Mouse (Mus musculus) Muller cell, postnatal 12 days (primary cell): ENCODE measurements around the gene Pex14.
A peak's percentile ranks its signal among the peaks of the same experiment; 100 is the strongest.
"Not testable (repeated sequence)": the region's sequence is repeated elsewhere in the genome, so short reads cannot be mapped to it uniquely, and the experiment has no call there.

ENCODE experiments used
- DNase-seq: peaks from one replicate; pipeline ENCODE4 v3.0.0-alpha.2; 2015; ENCODE audit errors: inconsistent ontology term

Pex14 gene

DNA sequence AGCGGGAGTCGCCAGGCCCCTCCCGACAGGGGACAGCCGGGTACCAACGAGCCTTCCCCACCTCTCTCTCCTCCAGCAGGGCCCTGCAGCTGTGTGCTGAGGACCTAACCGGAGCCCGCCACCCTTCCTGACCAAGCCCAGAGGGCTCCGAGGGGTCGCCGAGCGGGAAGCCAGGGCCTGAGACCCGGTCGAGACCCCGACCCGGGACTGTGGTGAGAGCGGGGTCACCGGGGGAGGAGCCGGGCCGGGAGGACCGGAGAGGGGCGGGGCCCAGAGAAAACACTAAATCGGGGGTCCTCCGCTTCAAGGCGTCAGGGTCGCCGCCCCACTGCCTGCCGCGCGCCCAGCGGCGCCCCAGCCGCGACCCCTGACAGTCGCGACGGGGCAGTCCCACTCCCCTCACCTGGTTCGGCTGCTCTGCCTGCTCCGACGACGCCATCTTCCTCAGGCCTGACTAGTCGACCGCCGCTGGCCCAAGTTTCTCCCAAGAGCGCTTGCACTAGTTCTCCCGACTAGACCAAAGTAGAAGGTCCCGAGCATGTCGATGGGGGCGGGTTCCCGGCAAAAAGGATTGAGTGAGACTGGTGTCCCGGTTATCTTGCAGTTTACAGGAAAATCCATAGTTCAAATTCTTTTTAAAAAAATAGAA is at the start of gene Pex14:
Pex14 (minus strand) TSS at position 508 of the 649 bp plus-strand sequence.
- DNase-seq = peak; percentile 89

DNA sequence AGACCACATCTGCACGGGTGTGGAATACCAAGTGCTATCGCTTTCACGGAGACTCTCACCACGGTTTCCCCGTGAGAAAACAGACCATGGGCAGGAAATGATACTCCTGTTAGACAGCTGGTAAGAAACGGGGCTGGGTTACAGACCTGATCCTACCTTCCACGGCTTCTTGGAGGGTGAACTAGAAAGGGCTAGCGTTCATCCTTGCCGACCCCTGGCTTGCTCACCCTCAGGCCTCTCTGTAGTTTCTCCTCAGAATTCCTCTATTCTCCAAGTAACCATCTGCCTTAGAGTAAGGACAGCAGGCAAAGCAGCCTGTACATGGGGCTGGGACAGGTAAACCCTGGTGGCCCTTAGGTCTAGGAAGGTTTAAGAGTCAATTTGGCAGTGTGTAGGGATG is 49.5 kb upstream of the Pex14 start:
- DNase-seq = no peak

DNA sequence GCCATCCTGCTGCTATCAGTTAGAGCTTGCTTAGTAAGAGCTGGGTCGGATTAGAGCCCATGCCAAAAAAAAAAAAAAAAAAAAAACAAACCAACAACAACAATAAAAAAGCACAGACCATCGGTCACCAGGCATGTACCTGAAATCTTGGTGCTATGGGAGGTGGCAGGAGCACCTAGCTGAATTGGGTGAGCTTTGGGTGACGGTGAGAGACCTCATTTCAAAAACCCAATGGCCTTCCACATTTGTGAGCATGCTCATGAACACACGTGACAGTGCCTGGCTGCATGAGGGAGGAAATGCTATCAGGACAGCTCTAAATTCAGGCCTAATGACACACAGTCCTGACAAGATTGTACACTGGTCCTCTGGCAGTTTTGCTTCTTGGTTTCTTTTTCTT is 48.4 kb upstream of the Pex14 start:
- no peak for DNase-seq

DNA sequence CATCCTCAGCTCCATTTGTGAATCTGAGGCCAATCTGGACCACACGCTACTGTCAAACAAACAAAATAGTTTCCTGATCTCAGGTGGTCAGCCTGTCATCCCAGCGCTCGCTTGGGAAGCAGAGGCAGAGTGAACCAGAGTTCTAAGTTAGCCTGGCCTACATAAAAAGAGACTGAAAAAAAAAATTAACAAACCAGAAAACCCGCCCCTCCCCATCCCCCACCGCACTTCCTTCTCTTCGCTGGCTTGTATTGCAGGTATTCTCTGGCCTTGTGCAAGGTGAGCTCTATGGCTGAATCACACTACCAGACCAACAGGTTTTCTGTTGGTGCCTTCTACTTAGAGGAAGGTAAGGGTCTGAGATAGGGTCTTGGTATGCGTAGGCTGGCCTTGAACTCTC is 47.9 kb upstream of the Pex14 start:
- no peak for DNase-seq

DNA sequence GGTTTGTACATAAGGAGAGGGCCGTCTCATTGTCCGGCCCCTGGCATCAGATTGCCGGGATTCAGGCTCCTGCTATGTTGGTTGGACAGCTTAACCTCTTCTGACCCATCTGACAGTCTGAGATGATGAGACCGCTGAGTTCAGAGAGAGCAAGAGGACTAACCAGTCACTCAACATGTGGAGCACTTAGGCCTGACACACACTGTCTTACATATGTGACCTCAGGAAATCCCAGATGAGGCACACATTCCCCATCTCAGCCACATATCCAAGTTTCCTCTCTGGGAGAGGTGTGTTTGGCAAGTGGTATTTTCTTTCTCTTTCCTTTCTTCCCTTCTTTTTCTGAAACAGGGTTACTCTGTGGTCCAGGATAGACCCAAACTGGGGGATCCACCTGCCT is 45.5 kb upstream of the Pex14 start:
- no peak for DNase-seq

DNA sequence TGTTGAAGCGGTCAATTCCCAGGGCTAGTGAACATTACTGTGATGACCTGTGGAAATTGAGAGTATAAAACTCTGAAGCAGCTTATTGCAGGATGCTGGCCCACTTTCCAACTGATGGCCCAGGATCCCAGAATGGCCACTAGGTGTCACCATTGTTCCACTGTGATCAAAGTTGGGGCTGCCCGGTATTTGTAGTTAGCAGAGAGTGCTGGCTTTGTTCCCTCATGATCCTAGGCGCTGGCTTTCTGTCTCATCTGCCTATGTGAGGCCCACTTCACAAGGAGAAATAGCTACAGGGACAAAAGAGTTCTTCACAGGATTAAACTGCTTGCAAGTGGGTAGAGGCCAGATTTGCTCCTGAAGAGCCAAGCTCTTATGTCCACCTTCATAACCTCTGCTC is 44.8 kb upstream of the Pex14 start:
- DNase-seq = peak; percentile 77

DNA sequence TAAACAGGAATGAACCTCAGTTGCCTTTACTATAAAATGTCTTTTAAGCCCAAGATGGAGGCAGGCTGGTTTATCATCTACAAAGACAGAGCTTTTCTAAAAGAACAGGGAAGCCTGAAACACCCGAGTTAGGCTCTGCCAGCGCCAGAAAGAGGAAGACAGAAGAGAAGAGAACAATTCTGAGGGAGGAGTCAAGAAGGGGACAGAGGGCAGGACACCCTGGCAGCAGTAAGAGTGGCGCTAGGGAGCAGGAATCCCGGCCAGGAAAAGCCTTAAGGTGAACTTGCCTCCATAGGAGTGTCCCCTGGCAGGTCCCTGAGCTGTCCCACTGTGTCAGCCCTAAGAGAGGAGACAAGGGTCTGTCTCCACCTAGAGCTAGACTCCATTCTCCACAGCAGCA is 43.9 kb upstream of the Pex14 start:
- no peak for DNase-seq

DNA sequence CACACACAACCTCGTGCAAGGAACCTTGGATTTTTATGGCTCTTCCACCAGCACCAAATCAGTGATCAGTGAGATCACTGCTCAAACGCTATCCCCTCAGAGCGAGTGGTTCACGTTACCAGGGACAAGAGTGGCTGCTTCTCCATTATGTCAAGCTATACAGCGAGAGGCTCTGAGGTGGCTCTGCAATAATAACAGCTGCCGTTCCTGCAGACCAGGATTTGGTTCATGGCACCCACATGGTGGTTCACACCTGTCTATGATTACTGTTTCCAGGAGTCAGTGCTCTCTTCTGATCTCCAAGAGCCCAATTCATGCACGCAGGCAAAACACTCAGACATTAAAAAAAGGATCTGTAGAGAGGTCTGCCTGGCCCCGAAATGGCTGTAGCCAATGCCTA is 38.8 kb upstream of the Pex14 start:
- DNase-seq = no peak

DNA sequence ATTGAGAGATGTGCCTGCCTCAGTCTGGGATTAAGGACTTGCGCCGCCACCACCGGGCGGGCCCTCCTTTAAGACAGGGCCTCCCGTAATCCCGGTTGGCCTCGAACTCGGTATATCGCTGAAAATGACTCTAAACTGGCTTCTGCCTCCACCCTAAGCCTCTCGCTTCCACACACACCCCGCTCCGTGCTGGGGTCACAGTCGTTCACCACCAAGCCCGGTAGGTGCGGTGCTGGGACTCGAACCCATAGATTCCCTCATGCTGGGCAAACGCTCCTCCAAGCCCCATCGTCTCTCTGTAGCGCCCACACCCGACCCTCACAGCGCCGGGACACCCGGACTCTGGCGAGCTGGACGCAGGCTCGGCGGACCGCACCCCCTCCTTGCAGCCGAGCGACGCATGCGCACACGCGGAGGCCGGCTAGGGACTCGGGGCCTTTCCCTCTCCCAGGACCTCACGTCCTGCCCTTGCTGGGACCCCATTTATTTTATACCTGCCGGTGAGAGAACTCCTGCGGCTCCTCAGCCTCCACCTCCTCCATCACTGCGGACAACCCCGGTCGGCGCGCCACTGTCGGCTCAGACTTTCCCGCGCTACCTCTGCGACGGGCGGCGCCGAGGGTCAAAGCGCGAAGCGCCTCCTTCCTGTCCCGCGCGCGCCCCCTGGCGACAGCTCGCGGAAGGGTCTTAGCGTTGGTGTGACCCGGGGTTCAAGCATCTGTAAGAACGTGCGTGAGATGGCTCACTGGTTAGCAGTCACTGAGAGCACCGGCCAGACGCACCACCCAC is 37.5 kb upstream of the Pex14 start, which contains the start of gene Cenps:
Cenps (minus strand) TSS at position 648 of the 789 bp plus-strand sequence.
- peak; percentile 93 for DNase-seq

DNA sequence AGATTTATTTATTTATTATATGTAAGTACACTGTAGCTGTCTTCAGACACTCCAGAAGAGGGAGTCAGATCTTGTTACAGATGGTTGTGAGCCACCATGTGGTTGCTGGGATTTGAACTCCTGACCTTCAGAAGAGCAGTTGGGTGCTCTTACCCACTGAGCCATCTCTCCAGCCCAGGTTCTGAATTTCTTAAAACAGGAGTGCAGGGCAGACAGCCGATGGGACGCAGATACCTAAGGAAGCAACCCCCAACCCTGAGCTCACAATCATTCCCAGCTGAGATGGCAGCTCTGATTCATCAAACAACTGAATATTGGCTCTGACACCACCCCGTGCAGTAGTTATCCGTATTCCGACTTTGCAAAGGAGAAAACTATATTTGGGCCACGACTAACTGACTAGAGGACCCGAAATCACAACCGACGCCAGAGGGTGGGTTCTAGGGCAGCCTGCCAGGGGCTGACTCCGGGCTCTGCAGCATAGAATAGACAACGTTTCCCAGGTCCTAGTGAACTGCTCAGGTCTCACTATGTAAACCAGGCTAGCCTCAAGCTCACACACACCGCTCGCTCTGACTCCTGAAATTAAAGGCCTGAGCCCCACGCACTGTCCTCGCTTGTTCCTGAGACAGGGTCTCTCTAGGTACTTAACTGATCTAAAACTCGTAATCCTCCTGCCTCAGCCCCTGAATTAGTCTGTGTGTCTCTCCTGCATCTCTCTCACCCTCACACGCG is 36.6 kb upstream of the Pex14 start:
- DNase-seq = peak; percentile 6

DNA sequence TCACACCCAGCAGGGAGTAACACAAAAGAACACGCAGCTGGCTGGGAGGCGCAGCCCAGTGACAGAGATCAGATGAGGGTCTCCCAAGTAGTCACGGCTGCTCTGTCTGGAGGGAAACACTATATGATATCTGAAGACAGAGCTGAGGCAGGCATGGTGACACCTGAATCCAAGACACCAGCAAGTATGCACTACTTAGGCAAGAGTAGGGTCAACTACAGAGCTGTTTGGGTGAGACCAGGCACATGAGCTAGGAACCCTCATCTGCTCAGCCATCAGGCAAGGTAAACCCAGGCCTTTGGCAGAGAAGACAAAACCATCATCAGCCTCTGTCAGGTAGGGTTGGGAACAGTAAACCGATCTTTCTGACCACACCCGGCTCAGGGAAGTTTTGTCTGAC is 33.7 kb upstream of the Pex14 start:
- DNase-seq = no peak

DNA sequence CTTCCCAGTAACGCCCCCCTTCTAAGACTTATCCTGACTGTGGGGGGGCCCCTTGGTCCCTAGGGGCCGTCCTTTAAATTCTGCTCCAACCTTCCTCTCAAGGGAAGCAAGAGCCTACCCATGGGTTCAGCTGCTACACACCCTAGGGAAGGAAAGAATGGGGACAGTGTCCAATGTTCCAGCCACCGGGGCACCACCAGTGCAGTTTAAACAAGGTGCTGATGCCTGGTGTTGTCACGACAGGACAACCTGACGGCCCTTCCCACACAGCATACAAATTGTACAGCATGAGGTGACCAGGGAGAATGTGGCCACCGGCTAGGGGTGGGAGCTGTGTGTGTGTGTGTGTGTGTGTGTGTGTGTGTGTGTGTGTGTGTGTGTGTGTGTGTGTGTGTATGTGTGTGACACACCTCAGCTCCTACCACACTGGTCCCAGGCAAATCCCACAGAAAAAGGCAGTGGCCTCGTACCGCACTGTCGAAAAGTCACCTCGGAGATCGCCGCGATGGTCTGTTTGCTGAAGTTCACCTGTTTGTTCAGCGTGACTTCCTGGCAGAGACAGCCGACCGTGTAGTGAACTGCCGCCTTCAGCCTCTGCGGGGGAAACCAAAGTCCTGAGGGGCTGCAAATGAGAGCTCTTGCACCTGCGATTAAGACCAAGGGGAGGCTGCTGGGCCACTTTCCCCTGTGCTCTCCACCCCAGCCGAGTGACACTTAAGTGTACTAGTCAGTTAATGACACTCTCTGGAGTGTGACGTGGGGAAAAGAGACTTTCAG is 32.3 kb upstream of the Pex14 start:
- DNase-seq = no peak

DNA sequence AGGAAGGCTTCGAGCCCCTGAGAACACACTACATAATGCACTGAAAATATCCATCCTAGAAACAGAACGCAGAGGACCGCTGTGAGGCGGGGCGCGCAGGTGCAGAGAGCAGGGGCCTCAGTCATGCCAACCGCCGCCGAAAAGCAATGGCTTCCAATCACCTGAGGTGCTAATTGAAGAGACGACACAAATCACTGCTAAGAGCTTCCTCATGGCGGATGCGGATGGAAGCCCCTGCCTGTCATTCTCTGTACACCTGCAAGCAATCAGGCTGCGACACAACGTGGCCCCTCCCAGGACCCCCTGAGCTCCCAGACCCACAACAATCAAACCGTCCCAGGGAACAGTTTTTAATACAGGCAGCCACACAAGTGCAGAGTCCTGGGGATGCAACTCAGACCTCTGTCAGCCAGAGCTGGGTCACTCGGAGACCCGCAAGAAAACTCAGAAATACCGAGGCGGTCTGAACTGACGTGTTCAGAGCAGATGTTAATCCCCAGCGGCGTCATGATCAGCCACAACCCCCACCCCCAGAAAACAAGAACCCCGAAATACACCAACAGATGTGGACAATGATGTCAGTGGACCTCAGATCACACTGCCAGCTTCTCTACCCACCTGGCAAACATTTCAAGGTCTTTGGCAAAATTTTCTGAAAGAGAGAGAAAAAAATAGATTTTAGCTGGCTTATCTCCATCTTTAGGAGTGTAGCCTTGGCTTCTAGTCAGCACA is 31.5 kb upstream of the Pex14 start:
- DNase-seq = no peak

DNA sequence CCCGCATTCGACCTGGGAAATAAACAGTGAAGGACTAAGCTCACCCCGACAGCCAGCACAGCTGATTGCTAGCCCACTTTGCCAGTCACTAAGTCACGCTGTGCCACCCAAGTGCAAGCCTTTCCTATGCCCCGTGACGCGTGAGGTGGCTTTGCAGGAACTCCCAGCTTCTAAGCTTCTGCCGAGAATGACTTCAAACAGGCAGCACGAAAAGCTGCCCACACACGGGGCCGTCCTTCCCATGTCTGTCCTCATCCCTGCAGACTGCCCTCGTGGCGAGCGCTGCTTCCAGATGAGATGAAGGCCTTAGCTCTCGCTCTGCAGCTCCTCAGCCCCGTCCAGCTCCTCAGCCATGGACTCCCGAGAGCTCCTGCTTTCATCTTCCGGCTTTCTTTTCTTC is 28.8 kb upstream of the Pex14 start:
- DNase-seq = no peak

DNA sequence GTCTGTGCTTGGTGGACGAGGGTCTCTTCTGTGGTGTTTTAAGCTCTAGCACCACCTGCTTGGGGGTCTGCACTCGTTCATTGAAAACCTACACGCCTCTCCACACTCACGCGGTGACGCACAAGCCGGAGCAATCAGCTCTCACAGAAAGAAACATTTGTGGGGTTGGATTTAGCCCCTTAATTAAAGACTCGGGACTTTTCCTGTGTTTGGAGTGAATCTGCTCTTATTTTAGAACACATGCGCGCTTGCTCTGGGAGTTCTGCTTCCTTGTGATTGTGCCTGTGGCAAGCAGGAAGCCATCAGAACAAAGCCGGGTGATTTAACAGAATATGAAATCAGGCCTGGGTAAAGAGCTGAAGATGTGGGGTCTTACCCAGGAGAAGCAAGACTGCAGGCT is 27.0 kb upstream of the Pex14 start, which contains the start of gene Cort:
Cort (minus strand) TSS at position 101 of the 400 bp plus-strand sequence.
- no peak for DNase-seq

DNA sequence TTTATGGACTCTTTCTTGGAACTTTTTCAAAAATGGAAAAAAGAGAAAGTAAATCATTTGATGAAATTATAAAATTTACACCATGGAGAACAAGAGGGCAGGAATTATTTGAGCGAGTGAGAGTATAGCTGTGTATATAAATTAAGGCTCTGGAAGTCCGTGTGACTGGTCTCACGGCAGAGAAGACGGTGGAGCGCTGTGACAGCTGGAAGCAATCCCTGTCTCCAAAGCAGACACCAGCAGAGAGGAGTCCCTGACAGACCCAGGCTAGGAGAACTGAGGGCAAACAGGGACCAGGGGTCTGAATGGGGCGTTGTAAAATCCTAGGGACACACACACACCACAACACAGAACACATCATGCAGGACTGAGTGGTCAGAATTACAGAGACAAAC is 26.4 kb upstream of the Pex14 start:
- no peak for DNase-seq

DNA sequence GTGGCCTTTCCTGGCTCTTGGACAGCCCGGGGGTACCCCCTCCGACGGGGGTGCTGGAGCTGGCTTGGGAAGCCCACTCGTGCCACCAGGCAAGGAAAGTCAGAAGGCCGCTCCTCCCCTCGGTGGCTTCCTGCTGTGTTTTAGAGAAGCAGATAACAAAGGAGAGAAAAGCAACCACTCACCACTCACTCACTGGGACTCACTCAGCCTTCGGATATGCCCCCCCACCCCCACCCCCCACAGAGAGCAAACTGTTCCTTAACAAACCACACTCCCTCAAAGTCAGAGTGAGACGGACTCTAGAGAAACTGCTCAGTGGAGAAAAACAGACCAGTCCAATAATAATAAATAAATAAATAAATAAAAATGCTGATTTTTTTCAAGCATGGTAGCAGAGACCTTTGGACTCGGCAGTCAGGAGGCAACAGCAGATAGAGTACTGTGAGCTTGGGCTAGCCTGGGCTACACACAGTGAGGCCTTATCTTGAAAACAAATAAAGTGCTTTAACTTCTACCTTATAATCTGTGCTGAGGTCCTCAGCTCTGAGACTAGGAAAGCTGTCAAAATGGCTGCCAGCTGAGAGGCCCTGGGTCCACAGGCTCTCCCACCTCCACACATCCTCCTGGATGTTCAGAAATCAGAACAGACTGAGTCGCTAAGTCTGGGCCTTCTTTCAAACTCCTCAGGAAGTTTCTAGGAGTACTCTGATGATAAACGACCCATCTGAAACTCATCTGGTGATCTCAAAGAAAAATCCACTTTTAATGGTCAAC is 25.9 kb upstream of the Pex14 start:
- no peak for DNase-seq

DNA sequence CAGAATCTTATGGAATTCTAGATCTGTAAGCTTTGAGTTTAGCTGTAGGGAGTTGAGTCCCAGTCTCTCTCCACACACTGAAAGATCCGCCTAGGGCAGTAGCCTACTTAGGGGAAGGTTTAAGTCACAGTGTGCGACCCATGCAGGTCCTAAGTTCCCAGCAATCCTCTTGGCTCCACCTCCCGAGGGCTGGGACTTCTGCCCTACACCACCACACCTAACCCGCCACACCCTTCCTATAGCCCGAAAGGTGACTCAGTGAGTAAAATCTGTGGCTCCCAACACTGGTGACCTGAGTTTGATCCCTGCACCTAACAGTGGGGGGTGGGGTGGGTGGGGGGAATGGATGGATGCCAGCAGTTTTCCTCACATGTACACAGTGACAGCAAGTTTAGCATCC is 23.8 kb upstream of the Pex14 start:
- DNase-seq = no peak

DNA sequence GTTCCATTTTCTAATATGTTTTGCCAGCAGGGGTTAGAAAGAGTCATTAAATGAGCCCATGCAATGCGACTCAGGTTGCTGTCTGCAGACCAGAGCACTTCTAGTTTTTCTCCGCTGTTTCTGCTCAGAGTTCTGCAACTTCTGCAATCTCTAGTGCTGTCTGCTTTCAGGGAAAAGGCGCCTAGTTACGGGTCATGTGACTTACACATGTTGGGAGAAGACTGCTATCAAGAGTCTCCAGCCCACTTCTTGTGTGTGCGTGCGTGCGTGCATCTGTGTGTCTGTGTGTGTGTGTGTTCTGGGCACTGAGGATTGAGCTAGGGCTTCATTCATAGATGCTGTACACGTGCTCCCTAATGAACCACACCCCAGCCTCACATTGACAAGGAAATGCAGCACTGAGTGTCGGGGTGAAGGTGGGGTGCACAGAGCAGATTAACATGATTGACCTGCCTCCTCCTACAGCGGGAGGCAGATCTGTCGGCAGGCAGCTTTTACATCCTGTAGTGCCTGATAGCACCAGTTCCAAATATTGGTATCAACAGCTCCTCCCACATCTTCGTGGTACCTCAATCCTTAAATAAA is 20.4 kb upstream of the Pex14 start:
- DNase-seq = not testable (repeated sequence)
